Mouse (Mus musculus) CH12.LX (cell line): ENCODE measurements around the gene Akap1. TPM values are rescaled to one million over a fixed set of nuclear protein-coding genes. Genes with fewer than 3 reads are reported as not detected.

Experiments used
- DNase-seq: peaks from one replicate; pipeline ENCODE4 v3.0.0-alpha.2; 2013; ENCODE audit errors: extremely low read depth
- H3K27ac ChIP-seq: 2 replicates; pipeline ENCODE4 v1.5.1; 2012; ENCODE audit warnings: low read depth, mild to moderate bottlenecking, control low read depth, moderate library complexity; ENCODE audit not compliant: insufficient read depth
- H3K27me3 ChIP-seq: replicated peaks from 2 replicates; pipeline ENCODE3; 2012; ENCODE audit warnings: inconsistent platforms
- H3K36me3 ChIP-seq, 2 experiments: replicated peaks in 1 of 2; 2 replicates each; pipeline versions ENCODE3 to v1.6.1; 2012; ENCODE audit warnings: inconsistent platforms in 1 of 2, low read length in 1 of 2, mild to moderate bottlenecking in 1 of 2, mixed read lengths in 1 of 2, moderate library complexity in 1 of 2; ENCODE audit not compliant: control insufficient read depth in 1 of 2, insufficient read depth in 1 of 2
- H3K4me1 ChIP-seq, 2 experiments: 2 replicates each; pipeline ENCODE4 v1.6.1; 2012; ENCODE audit warnings: inconsistent platforms in 1 of 2, moderate library complexity in 1 of 2; ENCODE audit not compliant: insufficient read depth in 2 of 2, control insufficient read depth in 1 of 2
- H3K4me2 ChIP-seq: 2 replicates; pipeline ENCODE4 v1.6.1; 2012; ENCODE audit warnings: low read depth, mild to moderate bottlenecking, control low read depth; ENCODE audit not compliant: poor library complexity, insufficient read depth, severe bottlenecking
- H3K4me3 ChIP-seq, 3 experiments: fragments of 150-350 bp in 1 of 3; sonication (generic) in 1 of 3; replicated peaks in 1 of 3; 2 replicates each; pipeline versions ENCODE3 to v1.5.1; 2011 to 2012; ENCODE audit warnings: low read depth in 2 of 3, low read length in 2 of 3, mild to moderate bottlenecking in 2 of 3, moderate library complexity in 2 of 3, control low read depth in 1 of 3, improper control_type of control experiment in 1 of 3, inconsistent platforms in 1 of 3, mixed read lengths in 1 of 3; ENCODE audit not compliant: poor library complexity in 1 of 3
- H3K79me2 ChIP-seq: replicated peaks from 2 replicates; pipeline ENCODE4 v1.6.1; 2012; ENCODE audit warnings: mild to moderate bottlenecking, moderate library complexity; ENCODE audit not compliant: control insufficient read depth, poor library complexity, insufficient read depth, severe bottlenecking; ENCODE audit errors: extremely low read depth
- H3K9ac ChIP-seq: 2 replicates; pipeline ENCODE4 v1.6.1; 2012; ENCODE audit warnings: low read depth, mild to moderate bottlenecking, control low read depth, moderate library complexity; ENCODE audit not compliant: insufficient read depth
- H3K9me3 ChIP-seq: replicated peaks from 2 replicates; pipeline ENCODE3; 2012; ENCODE audit warnings: low read length, inconsistent platforms, mixed read lengths
- BHLHE40 ChIP-seq: IDR thresholded peaks from 2 replicates; pipeline ENCODE4 v1.6.1; 2011; ENCODE audit warnings: mild to moderate bottlenecking, low read depth, low read length, improper control_type of control experiment
- CTCF ChIP-seq, 2 experiments: IDR thresholded peaks in 1 of 2; conservative IDR thresholded peaks in 1 of 2; 2 replicates each; pipeline ENCODE4 v1.5.1; 2011 to 2012; ENCODE audit warnings: low read depth in 2 of 2, low read length in 2 of 2, improper control_type of control experiment in 1 of 2, inconsistent platforms in 1 of 2, mild to moderate bottlenecking in 1 of 2, moderate library complexity in 1 of 2
- EP300 ChIP-seq: IDR thresholded peaks from 2 replicates; pipeline ENCODE4 v1.6.1; 2011; ENCODE audit warnings: low read length, improper control_type of control experiment
- ETS1 ChIP-seq: conservative IDR thresholded peaks from 2 replicates; pipeline ENCODE4 v1.6.1; 2012; ENCODE audit warnings: low read depth, mild to moderate bottlenecking, inconsistent platforms, low read length, improper control_type of control experiment, moderate library complexity
- GABPA ChIP-seq: IDR thresholded peaks from 2 replicates; pipeline ENCODE4 v1.6.1; 2012; ENCODE audit warnings: low read depth, low read length, improper control_type of control experiment, inconsistent platforms; ENCODE audit not compliant: insufficient replicate concordance
- HCFC1 ChIP-seq: IDR thresholded peaks from 2 replicates; pipeline ENCODE4 v1.6.1; 2012; ENCODE audit warnings: low read depth, mild to moderate bottlenecking, inconsistent platforms, low read length, improper control_type of control experiment
- KAT2A ChIP-seq: IDR thresholded peaks from 2 replicates; pipeline ENCODE4 v1.6.1; 2012; ENCODE audit warnings: low read length, improper control_type of control experiment, inconsistent platforms; ENCODE audit not compliant: insufficient replicate concordance
- MAFK ChIP-seq: IDR thresholded peaks from 2 replicates; pipeline ENCODE4 v1.6.1; 2011; ENCODE audit warnings: low read length, improper control_type of control experiment; ENCODE audit not compliant: insufficient replicate concordance
- MAX ChIP-seq: IDR thresholded peaks from 2 replicates; pipeline ENCODE4 v1.6.1; 2011; ENCODE audit warnings: low read length, improper control_type of control experiment
- MAZ ChIP-seq: IDR thresholded peaks from 2 replicates; pipeline ENCODE4 v1.6.1; 2012; ENCODE audit warnings: low read depth, mild to moderate bottlenecking, inconsistent platforms, low read length, improper control_type of control experiment, moderate library complexity
- MEF2A ChIP-seq: IDR thresholded peaks from 2 replicates; pipeline ENCODE4 v1.6.1; 2014; ENCODE audit warnings: low read depth, mild to moderate bottlenecking, inconsistent platforms, low read length, improper control_type of control experiment, borderline replicate concordance
- MXI1 ChIP-seq: IDR thresholded peaks from 2 replicates; pipeline ENCODE4 v1.6.1; 2011; ENCODE audit warnings: mild to moderate bottlenecking, low read depth, low read length, improper control_type of control experiment
- MYC ChIP-seq: IDR thresholded peaks from 2 replicates; pipeline ENCODE4 v1.6.1; 2011; ENCODE audit warnings: low read depth, mild to moderate bottlenecking, improper control_type of control experiment, low read length
- NRF1 ChIP-seq: IDR thresholded peaks from 2 replicates; pipeline ENCODE4 v1.6.1; 2014; ENCODE audit warnings: low read depth, mild to moderate bottlenecking, inconsistent platforms, low read length, improper control_type of control experiment, moderate library complexity
- POLR2A ChIP-seq: IDR thresholded peaks from 2 replicates; pipeline ENCODE4 v1.6.1; 2011; ENCODE audit warnings: low read depth, mild to moderate bottlenecking, improper control_type of control experiment, low read length
- RAD21 ChIP-seq: IDR thresholded peaks from 2 replicates; pipeline ENCODE4 v1.6.1; 2011; ENCODE audit warnings: low read depth, mild to moderate bottlenecking, low read length, improper control_type of control experiment, moderate library complexity
- SMC3 ChIP-seq: IDR thresholded peaks from 2 replicates; pipeline ENCODE4 v1.6.1; 2011; ENCODE audit warnings: low read depth, low read length, improper control_type of control experiment
- TBP ChIP-seq: conservative IDR thresholded peaks from 2 replicates; pipeline ENCODE4 v1.6.1; 2011; ENCODE audit warnings: low read depth, low read length, improper control_type of control experiment
- TCF12 ChIP-seq: IDR thresholded peaks from 2 replicates; pipeline ENCODE4 v1.6.1; 2014; ENCODE audit warnings: low read depth, mild to moderate bottlenecking, inconsistent platforms, low read length, improper control_type of control experiment
- ZC3H11A ChIP-seq: IDR thresholded peaks from 2 replicates; pipeline ENCODE4 v1.6.1; 2012; ENCODE audit warnings: low read depth, mild to moderate bottlenecking, inconsistent platforms, low read length, improper control_type of control experiment
- dilution Hi-C: fragments of 300-500 bp; cut with MboI; formaldehyde crosslinking; loops from 2 replicates; pipeline ENCODE4 v1.14.3; 2020; ENCODE audit warnings: low sequenced_read_pairs; ENCODE audit not compliant: extremely low pct_unique_long_range_greater_than_20kb, extremely low pct_ligation_motif_present
- in situ Hi-C: fragments of 300-500 bp; cut with MboI; formaldehyde crosslinking; loops from 3 replicates; pipeline ENCODE4 v1.14.3; 2019; ENCODE audit warnings: low sequenced_read_pairs, low pct_ligation_motif_present, low pct_unique_long_range_greater_than_20kb, mixed read lengths
- polyA plus RNA-seq: library from polyadenylated mRNA; unstranded; fragments of >175 nt; gene quantifications from 2 replicates; pipeline ENCODE4 v1.2.1, GENCODE M21; 2012; ENCODE audit warnings: low read depth; ENCODE audit not compliant: insufficient read length
- total RNA-seq, 2 experiments: library from RNA; depleted of rRNA; stranded (reverse); fragments of 300-350 nt in 1 of 2; fragments of >200 nt in 1 of 2; gene quantifications; 2 replicates each; pipeline ENCODE4 v1.2.3; 2012 to 2014

The Akap1 gene
- total and polyA plus RNA-seq, 3 experiments = 46.4 to 54.8 (median 51.6) TPM

DNA sequence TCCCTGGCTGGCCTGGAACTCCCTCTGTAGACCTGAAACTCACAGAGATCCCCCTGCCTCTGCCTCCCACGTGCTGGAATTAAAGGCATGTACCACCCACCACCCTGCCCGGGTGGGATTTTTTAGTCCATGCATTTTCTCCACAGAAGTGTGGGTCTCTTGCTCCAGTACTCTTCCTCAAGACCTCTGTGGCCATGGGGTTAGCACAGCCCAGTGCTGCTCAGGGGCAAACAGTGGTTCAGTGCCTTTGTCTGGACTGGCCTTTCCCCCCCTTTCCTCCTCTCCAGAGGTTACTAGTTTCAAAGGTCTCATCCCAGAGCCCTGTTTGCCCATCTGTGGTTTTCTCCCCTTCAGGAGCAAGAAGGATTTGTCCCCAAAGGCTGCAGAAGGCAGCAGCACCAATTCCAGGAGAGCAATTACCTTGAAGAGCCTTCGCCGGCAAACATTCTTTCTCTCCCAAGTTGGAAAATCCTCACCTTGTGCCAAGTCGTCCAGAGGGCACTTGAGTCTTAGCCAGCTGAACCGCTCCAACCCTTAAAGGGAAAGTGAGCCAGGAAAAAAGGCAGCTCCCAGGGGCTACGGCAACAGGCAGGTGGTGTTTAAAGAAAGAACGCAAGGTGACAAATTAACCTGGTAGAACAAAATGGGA lies 45.1 kb upstream of the Akap1 start:
- no peak overlapping the region for H3K4me3 ChIP-seq
- dilution Hi-C loops = no loop called here
- in situ Hi-C loops = loop anchor here (5.0 kb wide), 1 partner anchor 43 kb away; no protein-coding TSS in a partner anchor
- no peak overlapping the region for H3K27ac ChIP-seq
- peaks cover 3% of the 10 kb centered on the region for H3K9me3 ChIP-seq
- TF ChIP-seq MXI1 (no peak), MAFK (no peak), MEF2A (no peak), TBP (no peak)
- no peak overlapping the region for H3K9ac ChIP-seq
- H3K4me1 ChIP-seq = peaks cover 0 to 11% of the 10 kb centered on the region in 2 experiments; a peak in 2 of 4 replicates
- DNase-seq = no peak
- no peaks in the 10 kb centered on the region for H3K79me2 ChIP-seq
- no peaks in the 10 kb centered on the region for H3K36me3 ChIP-seq
- no peaks in the 10 kb centered on the region for H3K27me3 ChIP-seq
- no peak overlapping the region for H3K4me2 ChIP-seq

DNA sequence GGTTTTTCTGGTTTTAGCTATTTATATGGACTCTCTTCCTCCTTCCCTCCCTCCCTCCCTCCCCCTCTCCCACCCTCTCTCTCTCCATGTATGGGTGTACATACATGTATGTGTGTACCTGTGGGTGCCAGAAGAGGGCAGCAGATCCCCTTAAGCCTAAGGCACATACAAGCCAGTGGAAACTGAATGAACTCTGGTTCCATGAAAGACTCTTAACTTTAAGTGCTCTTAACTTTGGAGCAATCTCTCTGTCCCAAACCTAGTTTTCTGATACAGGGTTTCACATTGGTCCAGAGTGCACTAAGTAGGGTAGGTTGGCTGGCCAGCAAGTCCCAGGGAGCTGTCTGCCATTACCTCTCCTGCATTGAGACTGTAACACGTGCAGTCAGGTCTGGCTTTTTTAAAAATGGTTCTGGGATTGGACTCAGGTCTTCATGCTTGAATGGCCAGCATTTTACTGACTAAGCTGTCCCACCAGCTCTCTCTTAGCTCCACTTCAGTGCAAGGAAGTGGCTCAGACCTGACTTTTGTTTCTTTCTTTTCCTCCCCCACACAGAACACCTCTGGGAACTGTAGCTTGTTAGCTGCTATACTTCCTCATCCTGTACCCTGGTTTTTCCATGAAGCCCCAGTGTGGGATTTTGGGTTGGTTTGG lies 44.3 kb upstream of the Akap1 start:
- peak; percentile 89 for DNase-seq

More for the DNA sequence above, 44.3 kb upstream of the Akap1 start:
- no peak overlapping the region for H3K9ac ChIP-seq
- H3K36me3 ChIP-seq = no peaks in the 10 kb centered on the region
- dilution Hi-C loops (no loop called here), in situ Hi-C loops (loop anchor here (5.0 kb wide), 1 partner anchor 44 kb away; no protein-coding TSS in a partner anchor)
- no peaks in the 10 kb centered on the region for H3K27me3 ChIP-seq
- no peaks in the 10 kb centered on the region for H3K79me2 ChIP-seq
- peaks cover 3% of the 10 kb centered on the region for H3K9me3 ChIP-seq
- no peak overlapping the region for H3K4me3 ChIP-seq
- H3K27ac ChIP-seq = no peak overlapping the region
- TF ChIP-seq TBP (0 out of 2 replicates have a peak, but pooled peaks have one; percentile 21), CTCF (conservative IDR thresholded peaks at IDR 0.05 in 1 of 2, IDR thresholded peaks at IDR 0.05 in 1 of 2; ENCODE audit: low read depth in 2 of 2, low read length in 2 of 2) (peak; percentile 37 to 85; a peak in 3 of 4 replicates), KAT2A (no peak), SMC3 (peak; percentile 81), HCFC1 (0 out of 2 replicates have a peak, but pooled peaks have one; percentile 14), MYC (no peak), NRF1 (no peak), EP300 (no peak), MXI1 (no peak), TCF12 (no peak), MAZ (peak; percentile 81), GABPA (no peak), ETS1 (no peak), BHLHE40 (peak; percentile 37; the same call in 1 of the 2 replicates), MAX (no peak), RAD21 (peak; percentile 82), POLR2A (no peak), ZC3H11A (0 out of 2 replicates have a peak, but pooled peaks have one; percentile 3)
- H3K4me2 ChIP-seq = no peak overlapping the region
- H3K4me1 ChIP-seq = peaks cover 5 to 18% of the 10 kb centered on the region in 2 experiments; a peak in 3 of 4 replicates
